Mouse (Mus musculus) layer of hippocampus, adult 2 months (tissue): ENCODE measurements around the gene Cldn10. TPM values are rescaled to one million over a fixed set of nuclear protein-coding genes. Genes with fewer than 3 reads are reported as not detected.
"Not testable (repeated sequence)": the region's sequence is repeated elsewhere in the genome, so short reads cannot be mapped to it uniquely, and the experiment has no call there.

Experiments
- DNase-seq, 2 experiments: peaks; one replicate each; pipeline ENCODE4 v3.0.0; 2022; ENCODE audit warnings: low spot score in 2 of 2
- H3K27ac ChIP-seq: fragments of 200-600 bp; 2 replicates; pipeline ENCODE4 v1.8.1; 2022
- H3K4me3 ChIP-seq: fragments of 200-600 bp; 2 replicates; pipeline ENCODE4 v1.8.1; 2022; ENCODE audit warnings: mild to moderate bottlenecking
- CTCF ChIP-seq: fragments of 200-600 bp; conservative IDR thresholded peaks from 2 replicates; pipeline ENCODE4 v1.8.1; 2022; ENCODE audit warnings: antibody characterized with exemption, mild to moderate bottlenecking, moderate library complexity
- total RNA-seq, 2 experiments: library from RNA; stranded (reverse); gene quantifications; 2 replicates each; pipeline ENCODE4 v1.2.3; 2021

Gene Cldn10
- total RNA-seq, 2 experiments from 2014 or later = 35.2 to 39.5 TPM

DNA sequence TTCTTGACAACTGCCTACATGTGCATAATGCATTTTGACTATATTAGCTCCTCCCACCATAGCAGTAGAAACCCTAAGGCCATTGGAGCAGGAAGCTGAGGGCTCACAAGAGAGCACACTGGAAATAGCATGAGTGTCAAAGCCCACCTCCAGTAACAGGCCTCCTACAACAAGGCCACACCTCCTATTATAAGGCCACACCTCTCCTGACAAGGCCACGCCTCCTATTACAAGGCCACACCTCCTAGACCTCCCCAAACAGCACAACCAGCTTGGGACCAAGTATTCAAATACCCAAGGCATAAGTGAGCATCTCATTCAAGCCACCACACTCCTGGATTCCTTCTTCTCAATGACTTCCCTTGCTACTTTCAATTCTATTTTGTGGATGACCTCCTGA is 6.5 kb downstream of the Cldn10 start:
- no peak for TF ChIP-seq CTCF
- H3K27ac ChIP-seq = no peak overlapping the region
- no peak overlapping the region for H3K4me3 ChIP-seq
- DNase-seq = no peak

DNA sequence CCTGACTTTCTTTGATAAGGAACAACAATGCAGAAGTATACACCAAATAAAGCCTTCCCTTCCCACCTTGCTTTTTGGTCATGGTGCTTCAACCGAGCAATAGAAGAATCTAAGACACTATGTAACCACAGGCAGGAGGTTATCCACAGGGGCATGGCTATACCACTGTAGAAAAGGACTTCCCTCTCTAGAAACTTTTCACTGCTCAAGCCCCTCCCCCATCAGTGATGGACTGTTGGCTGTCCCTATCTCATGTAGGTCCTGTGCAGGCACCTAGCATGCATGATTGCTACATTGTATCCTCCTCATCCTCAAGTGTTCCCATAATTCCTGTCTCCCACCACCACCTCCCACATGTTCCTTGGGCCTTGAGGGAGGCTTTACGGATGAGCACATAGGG is 7.2 kb downstream of the Cldn10 start:
- TF ChIP-seq CTCF = no peak
- Histone ChIP-seq H3K27ac (no peak overlapping the region), H3K4me3 (no peak overlapping the region)
- no peak for DNase-seq

DNA sequence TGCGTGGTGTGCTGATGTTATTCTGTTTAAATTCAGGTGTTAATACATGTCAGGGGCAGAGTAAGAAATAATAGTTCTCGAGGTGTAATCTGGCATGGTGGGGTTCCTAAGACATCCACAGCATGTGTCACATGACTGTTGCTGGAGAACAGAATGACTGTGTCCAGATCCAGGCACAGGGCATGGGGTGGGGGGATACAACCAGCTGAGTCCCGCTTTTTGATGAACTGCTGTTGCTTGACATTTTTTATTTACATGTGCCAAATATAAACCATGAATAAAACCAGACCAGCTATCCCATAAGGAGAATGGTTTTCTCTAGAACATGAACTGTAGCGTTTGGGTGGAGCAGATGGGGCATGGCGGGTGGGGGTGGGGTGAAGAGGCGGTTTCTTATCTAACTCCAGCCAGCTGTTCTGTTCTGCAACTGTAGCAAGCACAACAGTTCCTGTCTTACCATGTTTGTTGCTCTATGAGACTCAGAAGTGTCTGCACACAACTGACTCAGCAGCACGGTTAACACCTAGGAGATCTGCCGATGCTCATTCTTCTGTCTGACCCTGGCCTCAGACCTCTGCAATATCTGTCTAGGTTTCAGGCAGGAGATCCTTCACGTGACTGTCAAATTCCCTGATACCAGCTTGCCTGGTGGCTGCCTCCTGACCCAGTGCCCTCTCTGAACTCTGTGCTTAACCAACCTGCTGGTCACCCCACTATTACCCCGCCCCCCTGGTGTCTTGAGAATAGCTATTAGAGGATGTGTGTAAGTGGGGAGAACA is 8.4 kb downstream of the Cldn10 start:
- TF ChIP-seq CTCF = no peak
- no peak overlapping the region for H3K27ac ChIP-seq
- H3K4me3 ChIP-seq = no peak overlapping the region
- DNase-seq = no peak

DNA sequence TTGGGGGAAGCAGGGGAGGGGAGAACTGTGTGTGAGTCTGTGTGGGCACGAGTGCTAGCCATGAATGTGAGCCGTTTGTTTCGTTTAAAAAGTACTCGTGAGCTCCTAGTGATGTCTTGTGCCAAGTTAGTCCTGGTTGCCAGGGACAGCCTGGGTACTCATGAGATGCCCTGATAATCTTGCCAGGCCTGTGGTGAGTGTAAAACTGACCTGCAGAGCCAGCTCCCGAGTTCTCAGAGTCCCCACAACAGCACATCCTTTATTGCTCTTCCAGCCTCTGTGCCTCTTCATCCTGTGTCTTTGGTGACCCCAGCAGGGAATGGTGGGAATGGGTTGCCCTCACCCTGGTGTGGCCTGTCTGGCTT is 9.0 kb downstream of the Cldn10 start:
- Histone ChIP-seq H3K27ac (no peak overlapping the region), H3K4me3 (no peak overlapping the region)
- TF ChIP-seq CTCF = no peak
- DNase-seq = no peak

DNA sequence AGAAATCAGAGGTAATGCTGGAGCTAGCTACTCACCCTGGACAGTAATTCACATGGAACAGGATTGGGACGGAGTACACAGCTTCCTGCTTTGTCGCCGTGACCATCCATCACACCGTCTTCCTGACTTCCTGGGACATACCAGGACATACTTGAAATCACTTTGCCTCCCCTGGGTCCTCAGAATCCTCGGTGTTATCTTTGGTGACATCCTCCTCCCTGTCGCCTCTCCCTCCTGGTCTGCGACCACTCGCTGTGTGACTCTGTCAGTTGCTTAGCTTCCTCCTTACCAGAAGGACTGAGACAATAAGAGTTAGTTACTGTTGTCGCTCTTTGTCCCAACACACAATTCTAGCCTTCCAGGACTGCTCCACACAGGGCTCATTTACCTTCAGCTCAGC is 9.6 kb downstream of the Cldn10 start:
- no peak for TF ChIP-seq CTCF
- DNase-seq = no peak
- Histone ChIP-seq H3K27ac (no peak overlapping the region), H3K4me3 (no peak overlapping the region)

DNA sequence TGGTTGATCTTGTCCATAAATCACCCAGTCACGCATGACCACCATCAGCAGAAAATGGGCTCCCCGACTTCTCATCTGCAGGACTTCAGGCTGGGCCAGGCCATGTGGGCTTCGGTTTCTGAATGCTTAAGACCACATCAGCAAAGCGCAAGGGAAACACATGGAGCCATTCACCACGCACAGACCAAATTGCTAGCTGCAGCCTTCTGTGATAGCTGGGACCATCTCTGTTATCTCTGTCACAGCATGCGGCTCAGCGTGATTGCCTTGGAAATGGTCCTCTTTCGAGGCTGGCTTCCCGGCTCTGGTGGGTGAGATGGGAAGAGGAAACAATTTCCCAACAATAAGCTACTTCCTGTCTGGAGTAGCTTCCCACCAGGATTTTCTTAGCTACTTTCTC is 12.2 kb downstream of the Cldn10 start:
- Histone ChIP-seq H3K4me3 (no peak overlapping the region), H3K27ac (no peak overlapping the region)
- no peak for TF ChIP-seq CTCF
- DNase-seq = no peak

DNA sequence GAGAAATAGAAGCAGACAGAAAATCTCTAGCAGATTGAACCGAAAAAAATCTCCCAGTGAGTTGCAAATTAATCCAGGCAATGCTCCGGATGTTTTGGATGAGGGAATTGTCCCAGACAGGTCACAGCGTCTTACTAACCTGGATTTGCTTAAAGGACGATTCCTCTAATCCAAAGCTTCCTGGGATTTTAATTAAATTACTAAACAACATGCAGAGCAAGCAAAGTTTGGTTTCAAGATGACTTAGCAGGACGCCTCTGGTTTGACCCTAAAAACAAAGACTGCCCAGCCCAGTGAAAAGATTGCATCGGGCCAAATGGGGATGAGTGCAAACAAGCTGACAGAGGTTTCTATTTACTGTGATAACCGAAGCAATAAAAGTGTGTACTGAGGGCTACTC is 16.2 kb downstream of the Cldn10 start:
- Histone ChIP-seq H3K4me3 (no peak overlapping the region), H3K27ac (no peak overlapping the region)
- DNase-seq = no peak
- TF ChIP-seq CTCF = no peak

DNA sequence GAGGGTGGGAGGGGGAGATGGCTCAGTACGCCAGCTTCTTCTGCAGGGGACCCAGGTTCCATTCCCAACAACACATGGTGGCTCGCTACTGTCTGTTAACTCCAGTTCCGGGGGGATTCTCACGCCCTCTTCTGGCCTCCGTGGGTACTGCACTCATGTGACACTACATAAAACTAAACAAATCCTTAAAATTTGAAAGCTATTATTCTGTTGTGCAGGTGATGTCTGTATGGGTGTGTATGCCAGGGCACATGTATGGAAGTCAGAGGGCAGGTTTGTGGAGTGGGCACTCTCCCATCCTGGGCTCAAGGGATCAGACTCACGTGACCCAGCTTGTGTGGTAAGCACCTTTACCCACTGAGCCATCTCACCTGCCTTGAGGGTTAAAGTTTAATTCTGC is 16.6 kb downstream of the Cldn10 start:
- TF ChIP-seq CTCF = peak; percentile 65
- Histone ChIP-seq H3K27ac (no peak overlapping the region), H3K4me3 (no peak overlapping the region)
- no peak for DNase-seq

DNA sequence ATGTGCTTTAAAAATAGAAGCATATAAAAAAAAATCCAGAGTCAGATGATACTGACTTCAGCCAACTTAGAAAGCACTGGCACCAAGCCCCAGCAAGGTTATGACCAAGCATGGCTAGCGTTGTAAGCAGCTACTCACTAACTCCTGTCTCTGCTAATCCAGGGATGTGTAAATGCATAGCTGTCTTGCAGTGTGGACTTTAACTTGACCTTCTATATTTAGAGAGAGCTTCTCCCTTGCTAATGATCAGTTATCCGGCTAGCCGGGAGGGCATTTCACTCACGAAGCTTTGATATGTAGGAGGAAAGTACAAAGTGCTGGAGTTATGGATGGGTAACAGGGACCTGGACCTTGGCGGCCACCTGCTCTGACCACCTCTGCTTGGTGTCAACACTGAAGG is 19.9 kb downstream of the Cldn10 start:
- Histone ChIP-seq H3K4me3 (no peak overlapping the region), H3K27ac (no peak overlapping the region)
- no peak for TF ChIP-seq CTCF
- no peak for DNase-seq

DNA sequence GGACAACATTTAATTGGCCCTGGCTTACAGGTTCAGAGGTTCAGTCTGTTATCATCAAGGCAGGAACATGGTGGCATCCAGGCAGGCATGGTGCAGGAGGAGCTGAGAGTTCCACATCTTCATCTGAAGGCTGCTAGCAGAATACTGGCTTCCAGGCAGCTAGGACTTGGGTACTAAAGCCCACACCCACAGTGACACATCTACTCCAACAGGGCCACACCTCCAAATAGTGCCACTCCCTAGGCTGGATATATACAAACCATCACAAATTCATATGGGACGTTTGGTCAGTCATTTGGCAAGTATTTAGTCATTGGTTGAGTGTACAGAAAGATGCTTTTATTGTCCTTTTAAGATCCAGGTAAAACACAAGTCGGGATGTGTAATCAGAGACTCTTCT is 20.5 kb downstream of the Cldn10 start:
- H3K4me3 ChIP-seq, DNase-seq, H3K27ac ChIP-seq: not testable (repeated sequence)

DNA sequence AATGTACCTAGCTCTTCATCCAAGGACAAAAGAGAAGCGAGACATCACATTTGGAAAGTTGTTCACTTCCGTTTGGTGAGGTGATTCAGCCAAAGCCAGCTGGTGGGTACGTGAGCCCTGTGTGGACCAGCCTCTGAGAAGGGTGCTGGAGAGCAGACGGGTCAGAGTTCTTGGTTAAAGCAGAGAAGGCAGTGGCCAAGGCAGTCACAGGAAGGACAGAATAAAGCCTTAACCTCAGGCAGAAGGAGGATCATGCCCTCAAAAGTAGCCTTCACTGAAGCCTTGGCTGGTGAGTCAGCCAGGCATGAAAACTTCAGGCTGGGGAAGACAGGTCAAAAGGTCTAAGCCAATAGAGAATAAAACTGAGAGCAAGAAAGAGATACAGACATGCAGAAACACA is 22.0 kb downstream of the Cldn10 start:
- H3K4me3 ChIP-seq = no peak overlapping the region
- no peak for DNase-seq
- TF ChIP-seq CTCF = no peak
- H3K27ac ChIP-seq = no peak overlapping the region

DNA sequence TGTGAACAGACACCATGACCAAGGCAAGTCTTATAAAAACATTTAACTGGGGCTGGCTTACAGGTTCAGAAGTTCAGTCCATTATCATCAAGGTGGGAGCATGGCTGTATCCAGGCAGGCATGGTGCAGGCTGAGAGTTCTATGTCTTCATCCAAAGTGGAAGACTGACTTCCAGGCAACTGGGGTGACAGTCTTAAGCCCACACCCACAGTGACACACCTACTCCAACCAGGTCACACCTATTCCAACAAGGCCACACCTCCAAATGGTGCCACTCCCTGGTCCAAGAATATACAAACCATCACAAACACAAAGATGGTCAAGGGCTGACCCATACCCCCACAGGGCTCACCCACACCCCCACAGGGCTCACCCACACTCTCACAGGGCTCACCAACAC is 23.5 kb downstream of the Cldn10 start:
- DNase-seq, H3K27ac ChIP-seq, H3K4me3 ChIP-seq: not testable (repeated sequence)

DNA sequence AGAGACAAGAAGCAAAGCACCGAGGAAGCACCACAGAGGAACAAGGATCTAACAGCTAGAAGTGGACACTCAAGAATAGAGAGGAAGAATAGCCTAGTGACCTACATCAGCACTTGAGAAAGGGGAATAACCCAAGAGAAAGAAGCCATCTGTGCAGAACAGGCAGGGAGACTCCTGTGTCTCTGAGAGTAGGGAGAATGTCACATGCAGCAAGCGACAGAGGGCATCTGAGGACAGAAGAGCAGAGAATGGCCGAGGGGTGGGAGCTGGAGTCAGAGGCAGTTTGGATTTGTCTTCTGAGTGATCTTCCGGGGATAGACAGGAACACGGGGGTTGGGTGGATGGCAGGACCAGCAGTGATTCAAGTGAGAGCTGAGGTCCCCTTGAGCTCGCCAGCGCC is 25.4 kb downstream of the Cldn10 start:
- no peak overlapping the region for H3K4me3 ChIP-seq

DNA sequence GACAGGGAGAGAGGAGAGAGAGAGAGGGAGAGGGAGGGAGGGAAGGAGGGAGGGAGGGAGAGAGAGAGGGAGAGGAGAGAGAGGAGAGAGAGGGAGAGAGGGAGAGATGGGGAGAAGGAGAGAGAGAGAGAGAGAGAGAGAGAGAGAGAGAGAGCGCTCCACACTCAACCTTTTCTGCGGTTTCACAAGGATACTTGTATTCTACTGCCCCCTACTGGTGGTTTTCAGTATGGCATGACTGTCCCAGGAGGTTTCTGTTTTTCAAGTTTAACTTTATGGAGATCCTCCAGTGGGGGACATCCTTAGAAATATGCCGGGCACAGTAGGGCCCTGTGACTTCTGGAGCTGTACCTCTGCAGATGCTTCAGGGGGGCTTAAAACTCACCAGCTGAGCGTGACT is 28.8 kb downstream of the Cldn10 start:
- peak in 1 of 2 experiments; percentile 60 for DNase-seq
- Histone ChIP-seq H3K4me3 (no peak overlapping the region), H3K27ac (no peak overlapping the region)
- peak; percentile 81 for TF ChIP-seq CTCF

More for the DNA sequence above, 25.4 kb downstream of the Cldn10 start:
- no peak for TF ChIP-seq CTCF
- no peak for DNase-seq
- no peak overlapping the region for H3K27ac ChIP-seq

DNA sequence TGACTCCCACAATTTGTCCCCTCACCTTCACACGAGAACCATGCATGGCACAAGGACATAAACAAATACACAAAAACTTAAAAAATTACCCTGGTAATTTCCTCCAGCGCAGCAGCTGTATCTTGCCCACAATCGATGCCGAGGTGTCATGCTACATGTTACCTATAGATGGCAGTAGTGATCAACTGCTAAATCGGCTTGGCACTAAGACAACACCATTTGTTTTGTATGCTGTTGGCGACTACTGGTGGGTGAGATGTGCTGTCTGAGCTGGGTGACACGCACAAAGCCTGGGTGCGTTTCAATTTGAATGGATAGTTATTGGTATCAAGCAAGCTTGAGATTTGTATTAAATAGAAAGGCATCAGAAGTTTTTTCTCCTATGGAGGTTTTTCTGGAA is 32.4 kb downstream of the Cldn10 start:
- Histone ChIP-seq H3K4me3 (no peak overlapping the region), H3K27ac (0 out of 2 replicates have a peak overlapping the region, but pooled peaks have one; percentile 32)
- DNase-seq = peak; percentile 67 to 76
- peak; percentile 98 for TF ChIP-seq CTCF
